Mouse (Mus musculus): Measurements from ENCODE around the gene Ttll5. TPM values are rescaled to one million over a fixed set of nuclear protein-coding genes. Genes with fewer than 3 reads are reported as not detected.

The Ttll5 gene
- polyA plus RNA-seq, 1 experiment = 88.4 TPM

GRCm38 (mm10) chr12:85794094-85794493 is 30.4 kb upstream of the Ttll5 start:
- 54% methylated on average over 2 of the region's 2 CpGs for WGBS
- no peak for DNase-seq
- no peak for TF ChIP-seq POLR2A (IDR thresholded peaks at IDR 0.05; ENCODE audit: borderline replicate concordance, insufficient read depth, low read length)
- no peak for TF ChIP-seq CTCF (IDR thresholded peaks at IDR 0.05; ENCODE audit: borderline replicate concordance, insufficient read depth, low read depth, low read length)

GRCm38 (mm10) chr12:85795551-85795950 is 28.9 kb upstream of the Ttll5 start:
- Histone ChIP-seq H3K4me3 (replicated peaks; ENCODE audit: insufficient read depth, low read depth, low read length) (no peak overlapping the region), H3K4me1 (ENCODE audit: control insufficient read depth, insufficient read depth, low read length) (no peaks in the 10 kb centered on the region), H3K27me3 (ENCODE audit: control insufficient read depth, insufficient read depth, low read length) (no peaks in the 10 kb centered on the region), H3K27ac (ENCODE audit: insufficient read depth, low read length) (no peak overlapping the region)
- TF ChIP-seq CTCF (IDR thresholded peaks at IDR 0.05; ENCODE audit: borderline replicate concordance, insufficient read depth, low read depth, low read length) (no peak), POLR2A (IDR thresholded peaks at IDR 0.05; ENCODE audit: borderline replicate concordance, insufficient read depth, low read length) (no peak)
- DNase-seq = no peak
- WGBS = 23% methylated on average over 1 of the region's 1 CpGs

More at GRCm38 (mm10) chr12:85794094-85794493, 30.4 kb upstream of the Ttll5 start:
- Histone ChIP-seq H3K27me3 (ENCODE audit: control insufficient read depth, insufficient read depth, low read length) (no peaks in the 10 kb centered on the region), H3K4me3 (replicated peaks; ENCODE audit: insufficient read depth, low read depth, low read length) (no peak overlapping the region), H3K27ac (ENCODE audit: insufficient read depth, low read length) (no peak overlapping the region), H3K4me1 (ENCODE audit: control insufficient read depth, insufficient read depth, low read length) (no peaks in the 10 kb centered on the region)

- TF ChIP-seq POLR2A (IDR thresholded peaks at IDR 0.05; ENCODE audit: borderline replicate concordance, insufficient read depth, low read length) = no peak
- no peak for TF ChIP-seq CTCF (IDR thresholded peaks at IDR 0.05; ENCODE audit: borderline replicate concordance, insufficient read depth, low read depth, low read length)
- Histone ChIP-seq H3K27me3 (ENCODE audit: control insufficient read depth, insufficient read depth, low read length) (no peaks in the 10 kb centered on the region), H3K4me3 (replicated peaks; ENCODE audit: insufficient read depth, low read depth, low read length) (no peak overlapping the region), H3K27ac (ENCODE audit: insufficient read depth, low read length) (no peak overlapping the region), H3K4me1 (ENCODE audit: control insufficient read depth, insufficient read depth, low read length) (no peaks in the 10 kb centered on the region)
- 24% methylated on average over 9 of the region's 9 CpGs for WGBS
- no peak for DNase-seq
These were observed 24.4 kb upstream of the Ttll5 start for GRCm38 (mm10) chr12:85800031-85800430.

- WGBS = 56% methylated on average over 6 of the region's 6 CpGs
- TF ChIP-seq CTCF (IDR thresholded peaks at IDR 0.05; ENCODE audit: borderline replicate concordance, insufficient read depth, low read depth, low read length) (no peak), POLR2A (IDR thresholded peaks at IDR 0.05; ENCODE audit: borderline replicate concordance, insufficient read depth, low read length) (no peak)
- Histone ChIP-seq H3K27ac (ENCODE audit: insufficient read depth, low read length) (no peak overlapping the region), H3K27me3 (ENCODE audit: control insufficient read depth, insufficient read depth, low read length) (no peaks in the 10 kb centered on the region), H3K4me1 (ENCODE audit: control insufficient read depth, insufficient read depth, low read length) (no peaks in the 10 kb centered on the region), H3K4me3 (replicated peaks; ENCODE audit: insufficient read depth, low read depth, low read length) (no peak overlapping the region)
- no peak for DNase-seq
These were observed 14.7 kb upstream of the Ttll5 start for GRCm38 (mm10) chr12:85809726-85810125.

- H3K4me1 ChIP-seq (ENCODE audit: control insufficient read depth, insufficient read depth, low read length) = no peaks in the 10 kb centered on the region
- TF ChIP-seq POLR2A (IDR thresholded peaks at IDR 0.05; ENCODE audit: borderline replicate concordance, insufficient read depth, low read length) = no peak
- no peak for TF ChIP-seq CTCF (IDR thresholded peaks at IDR 0.05; ENCODE audit: borderline replicate concordance, insufficient read depth, low read depth, low read length)
- no peak overlapping the region for H3K27ac ChIP-seq (ENCODE audit: insufficient read depth, low read length)
- H3K4me3 ChIP-seq (replicated peaks; ENCODE audit: insufficient read depth, low read depth, low read length) = no peak overlapping the region
- DNase-seq = no peak
- no peaks in the 10 kb centered on the region for H3K27me3 ChIP-seq (ENCODE audit: control insufficient read depth, insufficient read depth, low read length)
These were observed 13.5 kb upstream of the Ttll5 start for GRCm38 (mm10) chr12:85810959-85811358.

GRCm38 (mm10) chr12:85811676-85812075 is 12.8 kb upstream of the Ttll5 start:
- Histone ChIP-seq H3K4me3 (replicated peaks; ENCODE audit: insufficient read depth, low read depth, low read length) (no peak overlapping the region), H3K27me3 (ENCODE audit: control insufficient read depth, insufficient read depth, low read length) (no peaks in the 10 kb centered on the region), H3K4me1 (ENCODE audit: control insufficient read depth, insufficient read depth, low read length) (no peaks in the 10 kb centered on the region), H3K27ac (ENCODE audit: insufficient read depth, low read length) (no peak overlapping the region)
- WGBS = 93% methylated on average over 4 of the region's 4 CpGs
- TF ChIP-seq POLR2A (IDR thresholded peaks at IDR 0.05; ENCODE audit: borderline replicate concordance, insufficient read depth, low read length) (no peak), CTCF (IDR thresholded peaks at IDR 0.05; ENCODE audit: borderline replicate concordance, insufficient read depth, low read depth, low read length) (no peak)
- no peak for DNase-seq

GRCm38 (mm10) chr12:85813599-85813998 is 10.9 kb upstream of the Ttll5 start:
- no peak overlapping the region for H3K4me3 ChIP-seq (replicated peaks; ENCODE audit: insufficient read depth, low read depth, low read length)
- no peak overlapping the region for H3K27ac ChIP-seq (ENCODE audit: insufficient read depth, low read length)
- H3K4me1 ChIP-seq (ENCODE audit: control insufficient read depth, insufficient read depth, low read length) = peaks cover 3% of the 10 kb centered on the region; the same call in 1 of the 2 replicates
- TF ChIP-seq POLR2A (IDR thresholded peaks at IDR 0.05; ENCODE audit: borderline replicate concordance, insufficient read depth, low read length) (no peak), CTCF (IDR thresholded peaks at IDR 0.05; ENCODE audit: borderline replicate concordance, insufficient read depth, low read depth, low read length) (no peak)
- DNase-seq = no peak
- WGBS = 52% methylated on average over 2 of the region's 2 CpGs
- H3K27me3 ChIP-seq (ENCODE audit: control insufficient read depth, insufficient read depth, low read length) = no peaks in the 10 kb centered on the region

GRCm38 (mm10) chr12:85822051-85822450 is 2.4 kb upstream of the Ttll5 start:
- 69% methylated on average over 9 of the region's 9 CpGs for WGBS
- Histone ChIP-seq H3K27ac (ENCODE audit: insufficient read depth, low read length) (no peak overlapping the region), H3K4me1 (ENCODE audit: control insufficient read depth, insufficient read depth, low read length) (peaks cover 3% of the 10 kb centered on the region; the same call in 1 of the 2 replicates), H3K4me3 (replicated peaks; ENCODE audit: insufficient read depth, low read depth, low read length) (no peak overlapping the region), H3K27me3 (ENCODE audit: control insufficient read depth, insufficient read depth, low read length) (no peaks in the 10 kb centered on the region)
- no peak for DNase-seq
- TF ChIP-seq POLR2A (IDR thresholded peaks at IDR 0.05; ENCODE audit: borderline replicate concordance, insufficient read depth, low read length) (no peak), CTCF (IDR thresholded peaks at IDR 0.05; ENCODE audit: borderline replicate concordance, insufficient read depth, low read depth, low read length) (no peak)

Measured in cerebellum, adult 2 months (tissue).